Mouse (Mus musculus): ENCODE measurements around the gene Pkig.

Gene Pkig

GRCm38 (mm10) chr2:163703599-163704260, 45.5 kb downstream of the Pkig start:
- no peak for DNase-seq (ENCODE audit: extremely low read depth, insufficient read length, low spot score)

GRCm38 (mm10) chr2:163708321-163708720, 50.1 kb downstream of the Pkig start:
- no peak for DNase-seq (ENCODE audit: extremely low read depth, insufficient read length, low spot score)

- no peak for DNase-seq (ENCODE audit: extremely low read depth, insufficient read length, low spot score)
Measured at GRCm38 (mm10) chr2:163708763-163709250, 50.6 kb downstream of the Pkig start.

GRCm38 (mm10) chr2:163710000-163710399, 51.8 kb downstream of the Pkig start:
- DNase-seq (ENCODE audit: extremely low read depth, insufficient read length, low spot score) = no peak

GRCm38 (mm10) chr2:163710606-163711159, 52.5 kb downstream of the Pkig start:
- DNase-seq (ENCODE audit: extremely low read depth, insufficient read length, low spot score) = no peak

GRCm38 (mm10) chr2:163711368-163711868, 53.2 kb downstream of the Pkig start:
- no peak for DNase-seq (ENCODE audit: extremely low read depth, insufficient read length, low spot score)

- DNase-seq (ENCODE audit: extremely low read depth, insufficient read length, low spot score) = no peak
Measured at GRCm38 (mm10) chr2:163712473-163712872, 54.3 kb downstream of the Pkig start.

GRCm38 (mm10) chr2:163712874-163713273, 54.7 kb downstream of the Pkig start:
- no peak for DNase-seq (ENCODE audit: extremely low read depth, insufficient read length, low spot score)

GRCm38 (mm10) chr2:163713340-163713739, 55.2 kb downstream of the Pkig start:
- DNase-seq (ENCODE audit: extremely low read depth, insufficient read length, low spot score) = no peak

GRCm38 (mm10) chr2:163716448-163716847, 58.3 kb downstream of the Pkig start:
- no peak for DNase-seq (ENCODE audit: extremely low read depth, insufficient read length, low spot score)

- DNase-seq (ENCODE audit: extremely low read depth, insufficient read length, low spot score) = no peak
Measured at GRCm38 (mm10) chr2:163716853-163717252, 58.7 kb downstream of the Pkig start.

- DNase-seq (ENCODE audit: extremely low read depth, insufficient read length, low spot score) = no peak
Measured at GRCm38 (mm10) chr2:163718526-163718925, 60.3 kb downstream of the Pkig start.

GRCm38 (mm10) chr2:163718951-163719603, 60.9 kb downstream of the Pkig start:
- peak; percentile 25 for DNase-seq (ENCODE audit: extremely low read depth, insufficient read length, low spot score)

- no peak for DNase-seq (ENCODE audit: extremely low read depth, insufficient read length, low spot score)
Measured at GRCm38 (mm10) chr2:163719616-163720015, 61.4 kb downstream of the Pkig start.

- peak; percentile 20 for DNase-seq (ENCODE audit: extremely low read depth, insufficient read length, low spot score)
Measured at GRCm38 (mm10) chr2:163722550-163722949, 64.4 kb downstream of the Pkig start.

- no peak for DNase-seq (ENCODE audit: extremely low read depth, insufficient read length, low spot score)
Measured at GRCm38 (mm10) chr2:163726766-163727393, 68.7 kb downstream of the Pkig start.

- DNase-seq (ENCODE audit: extremely low read depth, insufficient read length, low spot score) = no peak
Measured at GRCm38 (mm10) chr2:163728300-163728699, 70.1 kb downstream of the Pkig start.

- DNase-seq (ENCODE audit: extremely low read depth, insufficient read length, low spot score) = no peak
Measured at GRCm38 (mm10) chr2:163732021-163732420, 73.8 kb downstream of the Pkig start.

- DNase-seq (ENCODE audit: extremely low read depth, insufficient read length, low spot score) = no peak
Measured at GRCm38 (mm10) chr2:163735163-163735562, 77.0 kb downstream of the Pkig start.

GRCm38 (mm10) chr2:163735980-163736379, 77.8 kb downstream of the Pkig start:
- DNase-seq (ENCODE audit: extremely low read depth, insufficient read length, low spot score) = no peak

GRCm38 (mm10) chr2:163742656-163743055, 84.5 kb downstream of the Pkig start:
- no peak for DNase-seq (ENCODE audit: extremely low read depth, insufficient read length, low spot score)

Data from 3134 (cell line).